Mouse (Mus musculus) bone marrow, adult 2 months (tissue): ENCODE measurements around the gene Axdnd1. TPM values are rescaled to one million over a fixed set of nuclear protein-coding genes. Genes with fewer than 3 reads are reported as not detected.

Experiments used
- H3K27ac ChIP-seq: fragments of 200-500 bp; 2 replicates; pipeline ENCODE4 v1.5.1; 2012; ENCODE audit warnings: low read depth, mild to moderate bottlenecking, control low read depth, inconsistent platforms, low read length; ENCODE audit not compliant: control insufficient read depth, poor library complexity, insufficient read depth
- H3K4me1 ChIP-seq: fragments of 200-500 bp; 2 replicates; pipeline ENCODE4 v1.6.1; 2011; ENCODE audit warnings: low read length; ENCODE audit not compliant: control insufficient read depth, insufficient read depth
- H3K4me3 ChIP-seq: fragments of 200-500 bp; replicated peaks from 2 replicates; pipeline ENCODE3; 2011; ENCODE audit warnings: mild to moderate bottlenecking, low read depth, low read length, control low read depth; ENCODE audit not compliant: control insufficient read depth
- CTCF ChIP-seq: fragments of 200-500 bp; IDR thresholded peaks from 2 replicates; pipeline ENCODE4 v1.5.1; 2011; ENCODE audit warnings: low read length, control low read depth; ENCODE audit not compliant: control insufficient read depth, insufficient read depth
- POLR2A ChIP-seq: fragments of 200-500 bp; IDR thresholded peaks from 2 replicates; pipeline ENCODE4 v1.6.1; 2011; ENCODE audit warnings: low read depth, mild to moderate bottlenecking, control low read depth, low read length, borderline replicate concordance; ENCODE audit not compliant: control insufficient read depth
- WGBS: fragments of 180-500 bp; shearing (Covaris S2); methylation state at CpG from one replicate; pipeline ENCODE4 v1.1.7; 2018; 5-methylcytosine and 5-hydroxymethylcytosine counted together
- polyA plus RNA-seq: library from polyadenylated mRNA; stranded (reverse); fragments of >200 nt; gene quantifications from 2 replicates; pipeline ENCODE4 v1.2.4, GENCODE M21; 2011; ENCODE audit warnings: low replicate concordance; ENCODE audit not compliant: missing spikeins, insufficient read depth, insufficient read length

Gene Axdnd1
- polyA plus RNA-seq, 1 experiment = 1.6 TPM

DNA sequence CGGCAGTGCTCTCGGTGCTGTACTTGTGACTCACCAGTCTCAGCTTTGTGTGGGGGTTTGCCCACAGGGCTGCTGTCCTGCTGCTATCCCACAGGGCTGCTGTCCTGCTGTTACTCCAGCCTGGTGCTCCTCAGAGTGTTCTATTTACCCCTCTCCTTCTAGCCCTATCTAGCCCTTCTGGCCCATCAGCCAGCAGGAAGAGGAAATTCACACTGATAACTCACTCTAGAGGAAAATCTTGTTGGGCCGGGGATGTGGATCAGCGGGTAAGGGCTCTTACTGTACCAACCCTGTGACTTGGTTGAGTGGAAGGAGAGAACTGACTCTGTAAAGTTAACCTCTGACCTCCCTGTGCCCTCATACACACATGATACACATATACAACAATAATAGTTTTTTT lies 27.8 kb downstream of the Axdnd1 start:
- Histone ChIP-seq H3K4me3 (no peak overlapping the region), H3K4me1 (no peaks in the 10 kb centered on the region; the same call in 1 of the 2 replicates), H3K27ac (no peak overlapping the region)
- whole genome bisulfite sequencing = 74% methylated on average over 4 of the region's 4 CpGs
- TF ChIP-seq POLR2A (no peak), CTCF (no peak)

DNA sequence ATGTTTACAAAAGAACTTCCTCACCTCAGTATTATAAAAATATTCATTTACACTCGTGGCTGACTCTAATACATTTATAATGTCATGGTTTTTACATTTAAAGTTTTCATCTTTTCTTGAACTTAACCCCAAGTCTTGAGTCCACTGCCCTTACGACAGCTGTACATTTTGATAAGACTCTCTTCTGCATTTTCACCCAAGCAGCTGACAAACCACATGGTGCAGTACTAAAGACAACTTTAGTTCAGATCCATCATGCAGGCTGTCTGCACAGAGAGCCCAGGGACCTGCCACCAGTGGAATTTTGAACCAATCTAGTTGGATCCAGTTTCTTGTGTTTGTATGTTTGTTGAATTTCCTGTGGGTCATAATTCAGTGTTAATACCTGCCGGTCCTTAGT lies 34.1 kb downstream of the Axdnd1 start:
- TF ChIP-seq CTCF (no peak), POLR2A (no peak)
- Histone ChIP-seq H3K4me3 (no peak overlapping the region), H3K27ac (no peak overlapping the region), H3K4me1 (no peaks in the 10 kb centered on the region; the same call in 1 of the 2 replicates)
- 22% methylated on average over 3 of the region's 3 CpGs for WGBS

DNA sequence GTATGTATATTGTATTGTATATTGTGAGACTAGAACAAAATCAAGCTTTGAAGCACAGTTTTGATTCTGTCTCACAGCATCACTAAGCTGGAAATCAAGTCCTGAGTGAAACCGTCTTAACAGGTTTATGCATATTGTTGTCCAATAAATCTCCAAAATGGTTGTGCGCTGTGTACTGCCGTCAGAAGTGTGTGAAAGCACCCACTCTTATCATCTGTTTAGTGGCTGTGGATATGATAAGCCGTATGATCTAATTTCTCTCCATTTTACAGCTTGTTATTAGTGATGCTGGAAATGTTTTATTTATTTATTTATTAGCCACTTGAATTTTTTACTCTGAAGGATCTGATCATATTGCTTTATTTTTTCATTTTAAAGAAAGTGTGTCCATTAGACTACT lies 34.7 kb downstream of the Axdnd1 start:
- 69% methylated on average over 4 of the region's 4 CpGs for WGBS
- H3K4me3 ChIP-seq = no peak overlapping the region
- no peak overlapping the region for H3K27ac ChIP-seq
- H3K4me1 ChIP-seq = no peaks in the 10 kb centered on the region
- TF ChIP-seq POLR2A (no peak), CTCF (no peak)

DNA sequence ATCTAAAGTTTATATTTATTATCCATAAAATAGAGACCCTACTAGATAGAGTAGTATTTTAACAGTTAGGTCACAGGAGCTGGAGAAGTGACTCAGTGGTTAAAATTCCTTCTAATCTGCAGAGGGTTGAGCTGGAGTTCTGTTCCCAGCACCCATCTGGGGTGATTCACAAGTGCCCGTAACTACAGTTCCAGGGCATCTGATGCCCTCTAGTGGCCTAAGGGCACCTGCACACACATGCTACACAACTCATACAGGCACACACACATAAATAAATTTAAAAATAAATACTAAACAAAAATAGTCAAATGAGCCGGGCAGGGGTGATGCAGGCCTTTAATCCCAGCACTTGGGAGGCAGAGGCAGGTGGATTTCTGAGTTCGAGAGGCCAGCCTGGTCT lies 39.7 kb downstream of the Axdnd1 start:
- no peak overlapping the region for H3K4me3 ChIP-seq
- WGBS = 78% methylated on average over 3 of the region's 3 CpGs
- H3K4me1 ChIP-seq = no peaks in the 10 kb centered on the region
- no peak overlapping the region for H3K27ac ChIP-seq
- TF ChIP-seq CTCF (no peak), POLR2A (no peak)

DNA sequence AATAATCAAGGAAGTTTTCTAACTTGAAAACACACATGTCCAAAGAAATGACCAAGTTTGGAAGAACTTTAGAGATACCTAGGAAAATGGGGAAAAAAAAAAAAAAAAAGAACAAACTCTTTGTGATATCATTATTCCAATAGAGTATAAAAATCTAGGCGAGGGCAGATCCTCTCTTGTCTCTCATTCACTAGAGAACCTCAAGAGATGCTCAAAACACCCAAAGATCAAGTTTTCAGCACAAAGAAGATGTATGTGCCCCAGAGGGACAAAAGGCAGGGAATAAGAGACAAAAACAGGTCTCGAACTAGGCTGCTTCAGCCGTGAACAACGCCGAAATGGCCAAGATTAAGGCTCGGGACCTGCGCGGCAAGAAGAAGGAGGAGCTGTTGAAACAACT lies 55.2 kb downstream of the Axdnd1 start, which contains the start of gene Gm2000:
Gene Gm2000, plus strand, starts transcription at position 301 of the 400 bp plus-strand sequence.
- H3K4me1 ChIP-seq = no peaks in the 10 kb centered on the region
- WGBS = 87% methylated on average over 8 of the region's 8 CpGs

DNA sequence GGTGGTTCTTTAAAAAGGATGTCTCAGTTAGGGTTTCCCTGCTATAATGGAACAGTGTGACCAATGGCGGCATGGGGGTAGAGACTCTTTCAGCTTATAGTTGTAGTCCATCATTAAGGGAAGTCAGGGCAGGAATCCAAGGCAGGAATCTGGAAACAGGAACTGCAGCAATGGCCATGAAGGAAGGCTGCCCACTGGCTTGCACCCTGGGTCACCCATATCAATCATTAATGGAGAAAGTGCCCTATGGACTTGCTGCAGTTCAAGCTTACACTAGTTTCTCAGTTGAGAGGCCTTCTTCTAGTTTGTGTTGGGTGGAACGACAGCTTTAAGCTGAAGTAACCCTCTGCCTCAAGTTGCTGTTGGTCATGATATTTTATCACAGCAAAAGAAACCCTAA lies 68.5 kb downstream of the Axdnd1 start:
- Histone ChIP-seq H3K4me3 (no peak overlapping the region), H3K4me1 (no peaks in the 10 kb centered on the region), H3K27ac (no peak overlapping the region)
- TF ChIP-seq POLR2A = no peak
- no peak for TF ChIP-seq CTCF
- 85% methylated on average over 2 of the region's 2 CpGs for WGBS

More for the DNA sequence above, 55.2 kb downstream of the Axdnd1 start, which contains the start of gene Gm2000:
- no peak within 1 kb of the TSS for H3K4me3 ChIP-seq
- no peak for TF ChIP-seq POLR2A
- TF ChIP-seq CTCF = no peak
- no peak within 1 kb of the TSS for H3K27ac ChIP-seq

DNA sequence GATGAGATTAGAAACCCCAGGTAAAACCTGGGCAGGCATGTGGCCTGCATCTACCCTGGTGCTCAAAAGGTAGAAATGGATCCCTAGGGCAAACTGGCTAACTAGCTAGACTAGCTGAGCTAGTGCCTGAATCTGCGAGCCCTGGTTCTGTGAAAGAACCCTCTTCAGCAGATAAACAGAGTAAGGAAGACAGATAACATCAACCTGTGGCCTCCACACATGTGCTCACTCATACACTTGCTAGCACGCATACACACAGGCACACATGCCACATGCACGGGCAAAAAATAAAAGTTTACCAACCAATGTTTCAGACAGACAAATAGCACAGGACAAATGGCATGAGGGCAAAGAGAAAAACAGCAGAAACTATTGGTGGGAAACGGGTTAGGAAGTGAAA lies 70.5 kb downstream of the Axdnd1 start:
- TF ChIP-seq CTCF (no peak), POLR2A (no peak)
- WGBS = 82% methylated on average over 4 of the region's 4 CpGs
- Histone ChIP-seq H3K4me1 (no peaks in the 10 kb centered on the region), H3K4me3 (no peak overlapping the region), H3K27ac (no peak overlapping the region)

DNA sequence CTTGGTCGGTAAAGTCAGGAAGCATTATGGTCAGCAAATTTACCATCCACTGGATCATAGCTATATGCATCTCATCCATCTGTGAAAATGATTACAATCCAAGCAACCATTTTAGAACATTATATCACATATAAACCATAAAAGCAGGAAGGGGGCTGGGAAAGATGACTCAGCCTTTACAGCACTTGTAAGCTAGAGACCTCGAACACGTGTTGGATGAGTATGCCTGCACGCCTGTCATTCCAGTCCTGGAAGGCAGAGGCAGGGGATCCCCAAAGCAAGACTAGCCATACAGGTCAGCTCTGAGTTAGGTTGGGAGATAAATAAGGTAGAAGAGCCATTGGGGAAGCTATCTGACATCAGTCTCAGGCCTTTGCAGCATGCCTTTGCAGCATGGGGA lies 71.9 kb downstream of the Axdnd1 start:
- WGBS = 53% methylated on average over 4 of the region's 4 CpGs
- TF ChIP-seq POLR2A (no peak), CTCF (no peak)
- Histone ChIP-seq H3K27ac (no peak overlapping the region), H3K4me1 (no peaks in the 10 kb centered on the region), H3K4me3 (no peak overlapping the region)

DNA sequence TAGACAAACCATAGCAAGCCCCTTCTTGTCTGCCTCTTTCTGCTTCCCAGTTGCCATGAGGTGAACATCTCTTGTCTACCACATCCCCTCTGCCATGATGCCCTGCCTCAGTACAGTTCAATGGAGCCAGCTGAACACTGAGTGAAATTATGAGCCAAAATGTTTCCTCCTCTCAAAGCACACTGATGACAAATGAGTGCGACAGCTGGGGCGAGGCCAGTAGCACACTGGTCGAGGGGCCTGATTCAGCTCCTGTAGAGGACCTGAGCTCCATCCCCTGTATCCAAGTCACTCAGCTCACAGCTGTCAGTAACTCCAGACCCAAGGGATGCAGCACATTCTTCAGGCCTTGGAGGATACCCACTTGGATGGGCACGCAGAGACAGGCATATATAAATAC lies 75.3 kb downstream of the Axdnd1 start:
- H3K4me3 ChIP-seq = no peak overlapping the region
- H3K4me1 ChIP-seq = no peaks in the 10 kb centered on the region
- 89% methylated on average over 4 of the region's 4 CpGs for WGBS
- TF ChIP-seq CTCF = no peak
- TF ChIP-seq POLR2A = no peak
- H3K27ac ChIP-seq = no peak overlapping the region
